Mouse (Mus musculus) ovary, postnatal 14 days (tissue): ENCODE results near the gene Prss33.

Source experiments
- DNase-seq: peaks from one replicate; pipeline ENCODE4 v3.0.0; 2022; ENCODE audit warnings: low spot score

Gene Prss33

DNA sequence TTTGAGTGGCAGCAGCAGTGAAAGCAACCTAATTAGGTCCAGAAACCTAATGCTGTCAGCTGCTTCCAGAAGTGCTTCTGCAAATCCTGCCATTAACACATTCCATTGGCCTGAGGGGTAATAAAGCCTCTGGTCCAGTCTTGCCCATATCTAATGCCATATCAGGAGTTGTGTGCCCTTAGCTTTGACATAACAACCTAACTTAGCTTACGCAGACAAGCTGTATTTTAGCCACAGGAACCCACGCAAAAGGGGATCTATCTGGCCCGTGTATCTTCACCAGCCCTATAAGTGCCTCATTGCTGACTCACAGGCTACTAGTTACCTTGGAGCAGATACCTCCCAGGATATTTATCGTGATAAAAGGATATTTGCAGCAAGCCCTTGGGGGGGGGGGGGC is 10.3 kb downstream of the Prss33 start:
- no peak for DNase-seq

- DNase-seq = no peak
Measured at GRCm38 (mm10) chr17:23823614-23824013, 12.2 kb downstream of the Prss33 start.

DNA sequence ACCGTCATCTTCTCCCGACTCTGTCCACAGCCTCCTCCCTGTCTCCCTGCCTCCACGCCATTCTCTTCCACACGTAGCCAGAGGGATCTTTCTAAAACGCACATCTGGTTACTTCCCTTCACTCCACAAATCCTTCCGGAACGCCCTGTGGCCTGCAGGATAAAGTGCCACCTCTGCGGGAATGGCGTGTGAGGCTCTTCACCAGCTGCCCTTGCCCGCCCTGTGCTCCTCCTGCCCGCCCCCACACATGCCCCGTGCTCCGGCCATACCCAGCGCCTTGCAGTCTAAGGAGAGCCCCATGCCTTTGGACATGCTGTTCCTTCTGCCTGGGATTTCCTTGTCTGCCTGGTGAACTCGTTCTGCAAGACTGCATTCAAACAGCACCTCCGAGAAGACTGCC is 12.8 kb downstream of the Prss33 start:
- no peak for DNase-seq

GRCm38 (mm10) chr17:23822094-23822493 is 13.8 kb downstream of the Prss33 start:
- DNase-seq = no peak

DNA sequence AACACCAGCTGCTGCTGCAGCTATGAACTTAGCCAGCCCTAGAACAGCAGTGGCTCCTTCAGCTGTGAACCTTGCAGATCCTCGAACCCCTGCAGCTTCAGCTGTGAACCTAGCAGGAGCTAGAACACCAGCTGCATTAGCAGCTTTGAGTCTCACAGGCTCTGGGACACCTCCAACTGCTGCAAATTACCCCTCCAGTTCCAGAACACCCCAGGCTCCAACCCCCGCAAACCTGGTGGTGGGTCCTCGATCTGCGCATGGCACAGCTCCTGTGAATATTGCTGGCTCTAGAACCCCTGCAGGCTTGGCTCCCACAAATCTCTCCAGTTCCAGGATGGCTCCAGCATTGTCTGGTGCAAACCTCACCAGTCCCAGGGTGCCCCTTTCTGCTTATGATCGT is 15.1 kb downstream of the Prss33 start:
- DNase-seq = no peak

GRCm38 (mm10) chr17:23819235-23819634 is 16.6 kb downstream of the Prss33 start:
- no peak for DNase-seq

DNA sequence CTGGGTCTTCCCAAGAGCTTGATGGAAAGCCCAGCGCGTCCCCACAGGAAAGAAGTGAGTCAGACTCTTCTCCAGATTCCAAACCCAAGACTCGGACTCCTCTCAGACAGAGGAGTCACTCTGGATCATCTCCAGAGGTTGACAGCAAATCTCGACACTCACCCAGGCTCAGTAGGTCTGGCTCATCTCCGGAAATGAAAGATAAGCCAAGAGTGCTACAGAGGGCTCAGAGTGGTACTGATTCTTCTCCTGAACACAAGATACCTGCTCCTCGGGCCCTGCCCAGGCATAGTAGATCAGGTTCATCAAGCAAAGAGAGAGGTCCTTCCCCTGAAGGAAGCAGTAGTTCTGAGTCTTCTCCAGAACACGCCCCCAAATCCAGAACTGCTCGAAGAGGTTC is 17.3 kb downstream of the Prss33 start:
- no peak for DNase-seq

DNA sequence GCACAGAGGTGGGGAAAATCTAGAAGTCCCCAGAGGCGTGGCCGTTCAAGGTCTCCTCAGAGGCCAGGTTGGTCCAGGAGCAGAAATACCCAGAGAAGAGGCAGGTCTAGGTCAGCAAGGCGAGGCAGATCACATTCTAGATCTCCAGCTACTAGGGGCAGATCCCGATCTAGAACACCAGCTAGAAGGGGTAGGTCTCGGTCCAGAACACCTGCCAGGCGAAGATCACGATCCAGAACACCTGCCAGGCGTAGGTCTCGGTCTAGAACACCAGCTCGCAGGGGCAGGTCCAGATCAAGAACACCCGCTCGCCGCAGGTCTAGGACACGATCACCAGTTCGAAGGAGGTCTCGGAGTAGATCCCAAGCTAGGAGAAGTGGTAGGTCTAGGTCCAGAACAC is 20.2 kb downstream of the Prss33 start:
- DNase-seq = no peak

- DNase-seq = no peak
Measured at GRCm38 (mm10) chr17:23807918-23808317, 27.9 kb downstream of the Prss33 start.

DNA sequence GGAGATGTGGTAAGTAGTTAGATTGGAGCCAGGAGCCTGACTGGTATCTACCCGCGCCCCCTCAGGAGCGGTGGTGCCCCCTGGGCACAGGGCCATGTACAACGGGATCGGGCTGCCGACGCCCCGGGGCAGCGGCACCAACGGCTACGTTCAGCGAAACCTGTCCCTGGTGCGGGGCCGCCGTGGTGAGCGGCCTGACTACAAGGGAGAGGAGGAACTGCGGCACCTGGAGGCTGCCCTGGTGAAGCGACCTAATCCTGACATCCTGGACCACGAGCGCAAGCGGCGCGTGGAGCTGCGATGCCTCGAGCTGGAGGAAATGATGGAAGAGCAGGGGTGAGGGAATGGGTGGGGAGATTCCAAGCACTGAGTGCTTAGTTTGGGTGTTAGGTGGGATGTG is 29.0 kb downstream of the Prss33 start:
- DNase-seq = no peak

DNA sequence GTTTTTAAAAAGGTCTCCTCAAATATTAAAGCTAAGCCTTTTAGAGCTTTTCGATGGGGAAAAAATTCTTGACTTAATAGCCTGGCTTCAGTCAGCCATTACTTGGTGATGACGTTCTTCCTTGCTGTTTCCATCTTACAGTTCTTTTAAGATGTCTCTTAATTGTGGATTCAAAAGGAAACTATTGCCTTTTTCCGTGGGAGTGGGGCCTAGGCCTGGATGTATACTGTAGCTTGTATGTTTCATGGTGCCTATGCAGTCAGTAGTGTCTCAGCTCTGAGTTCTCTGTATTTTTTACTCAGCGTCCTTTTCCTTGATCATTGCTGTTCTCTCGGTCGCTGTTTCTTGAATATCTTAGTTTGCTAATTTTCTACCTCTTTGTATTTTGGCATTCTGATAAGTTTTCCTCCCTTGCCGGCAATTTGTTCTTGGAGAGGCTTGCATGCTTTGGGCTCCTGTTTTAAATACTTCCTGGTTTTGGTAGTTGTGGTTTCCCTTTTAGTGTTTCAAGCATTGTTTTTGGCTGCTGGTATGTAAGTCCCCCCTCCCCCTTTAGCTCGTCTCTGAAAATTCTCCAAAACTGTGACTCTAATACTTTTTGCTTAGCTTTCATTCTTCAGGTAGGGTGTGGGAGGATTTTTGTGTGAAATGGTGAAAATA is 31.3 kb downstream of the Prss33 start:
- DNase-seq = no peak

DNA sequence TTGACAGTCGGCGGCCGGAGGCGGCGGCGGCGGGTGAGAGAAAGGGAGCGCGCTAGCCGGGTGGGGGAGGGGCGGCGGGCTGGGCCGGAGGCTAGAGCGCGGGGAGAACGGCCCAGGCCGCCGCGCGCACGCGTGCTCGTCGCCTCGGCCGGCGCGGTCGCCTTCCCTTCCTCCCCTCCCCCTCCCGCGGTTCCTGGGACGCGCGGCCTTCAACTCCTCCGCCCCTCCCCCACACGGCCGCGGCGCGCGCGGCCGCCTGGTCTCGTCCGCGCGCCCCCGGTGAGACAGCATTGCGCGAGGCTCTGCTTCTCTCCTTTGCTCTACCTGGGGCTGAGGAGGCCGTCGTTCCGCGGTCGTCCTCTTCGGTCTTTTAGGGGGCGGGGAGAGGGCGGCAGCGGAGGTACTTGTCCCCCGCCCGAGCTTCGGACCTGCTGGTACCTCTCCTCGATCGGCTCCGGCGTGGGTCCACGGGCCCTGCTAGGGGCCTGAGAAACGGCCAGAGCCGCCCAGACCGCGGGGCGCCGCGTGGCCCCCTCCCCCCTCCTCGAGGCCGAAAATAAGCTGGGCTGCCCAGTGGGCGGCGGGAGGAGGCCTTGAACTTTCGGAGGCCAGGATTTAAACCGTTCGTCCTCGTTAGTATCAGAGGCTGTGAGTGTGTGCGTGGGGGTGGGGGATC is 32.4 kb downstream of the Prss33 start:
- DNase-seq = peak; percentile 52

- peak; percentile 86 for DNase-seq
Measured at GRCm38 (mm10) chr17:23802746-23803365, 33.0 kb downstream of the Prss33 start.

- DNase-seq = no peak
Measured at GRCm38 (mm10) chr17:23801627-23802026, 34.2 kb downstream of the Prss33 start.

GRCm38 (mm10) chr17:23797316-23797715 is 38.5 kb downstream of the Prss33 start:
- DNase-seq = no peak

DNA sequence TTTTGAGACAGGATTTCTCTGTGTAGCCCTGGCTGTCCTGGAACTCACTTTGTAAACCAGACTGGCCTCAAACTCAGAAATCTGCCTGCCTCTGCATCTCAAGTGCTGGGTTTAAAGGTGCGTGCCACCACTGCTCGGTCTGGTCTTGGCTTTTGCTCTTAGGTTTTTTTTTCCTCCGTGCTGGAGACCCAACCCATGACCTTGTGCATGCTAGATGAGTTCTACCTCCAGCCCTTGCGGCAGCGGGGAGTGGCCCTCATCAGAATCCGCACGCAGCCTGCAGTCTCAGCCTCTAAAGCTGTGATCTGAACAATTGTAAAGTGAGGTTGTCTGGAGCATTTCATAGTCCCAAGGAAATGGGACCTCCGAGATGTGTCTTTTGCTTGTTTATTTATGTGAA is 40.5 kb downstream of the Prss33 start:
- no peak for DNase-seq

- no peak for DNase-seq
Measured at GRCm38 (mm10) chr17:23791079-23791357, 44.8 kb downstream of the Prss33 start.

DNA sequence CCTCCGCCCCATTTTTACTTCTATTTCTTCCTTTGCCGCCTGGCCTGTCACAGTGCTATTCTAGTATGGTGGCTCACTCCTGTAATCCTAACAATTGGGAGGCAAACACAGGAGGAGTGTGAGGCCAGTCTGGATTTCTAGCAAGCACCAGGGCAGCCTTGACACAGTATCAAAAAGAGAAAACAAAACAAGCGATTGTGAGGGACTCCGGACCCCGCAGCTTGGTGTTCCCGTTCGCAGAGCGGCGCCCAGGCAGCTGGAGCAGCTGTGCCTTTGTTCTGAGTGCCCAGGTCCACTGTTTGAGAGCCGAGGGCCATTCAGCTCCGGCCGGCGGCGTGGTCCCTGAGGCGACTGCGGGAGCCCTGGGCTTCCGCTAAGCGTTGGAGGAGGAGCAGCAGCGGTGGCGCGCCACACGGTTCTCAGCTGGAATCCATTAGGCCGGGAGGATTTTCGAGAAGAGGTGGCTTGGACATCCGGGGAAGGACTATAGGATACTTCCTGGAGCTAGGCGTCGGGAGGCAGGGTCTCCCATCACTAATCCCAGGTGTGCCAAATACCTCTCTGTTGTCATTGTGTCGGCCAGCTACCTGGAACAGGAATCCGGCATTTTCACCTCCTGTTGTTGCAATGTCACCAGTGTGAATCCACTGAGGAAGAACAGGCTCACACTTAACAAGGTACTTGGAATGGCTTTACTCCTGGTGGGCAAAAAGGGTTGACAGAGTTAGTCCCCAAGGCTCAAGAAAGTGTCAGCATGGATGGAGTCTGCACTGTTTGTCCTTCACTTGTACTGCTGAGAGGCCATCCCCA is 45.4 kb downstream of the Prss33 start, which contains the start of gene Srrm2:
Gene Srrm2, plus strand, starts transcription at position 264 of the 810 bp plus-strand sequence.
- peak; percentile 52 for DNase-seq

DNA sequence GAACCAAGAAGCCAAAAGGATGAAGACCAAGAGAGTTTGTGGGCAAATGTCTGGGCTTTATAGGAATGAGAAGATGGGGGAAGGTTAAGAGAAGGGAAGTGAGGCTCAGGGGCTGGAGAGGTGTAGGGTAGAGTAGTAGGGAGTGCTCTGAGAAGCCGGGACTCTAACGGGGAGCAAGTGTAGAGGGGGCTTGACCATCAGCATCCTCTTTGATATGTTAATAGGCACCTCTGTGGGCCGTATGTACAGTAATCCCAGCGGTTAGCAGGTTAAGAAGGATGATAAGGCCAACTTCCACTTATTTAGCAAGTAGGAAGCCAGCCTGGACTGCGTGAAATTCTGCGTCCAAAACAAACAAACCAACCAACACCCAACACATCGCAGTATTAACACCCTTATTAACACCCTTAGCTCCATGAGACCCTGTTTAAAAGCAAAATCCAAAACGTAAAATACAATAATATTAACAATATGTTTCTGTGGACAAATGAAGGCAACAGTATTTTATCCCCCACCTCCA is 46.0 kb downstream of the Prss33 start:
- no peak for DNase-seq

DNA sequence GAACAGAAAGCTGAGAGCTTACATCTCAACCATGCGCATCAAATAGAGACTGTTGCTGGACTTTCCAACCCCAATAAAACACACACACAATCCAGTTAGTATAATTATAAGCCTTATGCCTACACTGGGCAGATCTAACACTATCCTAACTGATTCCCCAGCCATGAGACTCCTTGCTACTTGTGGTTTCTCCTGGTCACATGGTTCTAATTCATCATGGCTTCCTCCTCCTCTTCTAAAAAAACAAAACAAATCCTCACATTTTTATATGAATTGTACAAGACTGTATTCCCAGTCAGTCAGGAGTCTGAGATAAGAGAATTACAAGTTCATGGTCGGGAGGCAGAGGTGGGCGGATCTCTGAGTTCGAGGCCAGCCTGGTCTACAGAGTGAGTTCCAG is 46.9 kb downstream of the Prss33 start:
- DNase-seq = no peak

DNA sequence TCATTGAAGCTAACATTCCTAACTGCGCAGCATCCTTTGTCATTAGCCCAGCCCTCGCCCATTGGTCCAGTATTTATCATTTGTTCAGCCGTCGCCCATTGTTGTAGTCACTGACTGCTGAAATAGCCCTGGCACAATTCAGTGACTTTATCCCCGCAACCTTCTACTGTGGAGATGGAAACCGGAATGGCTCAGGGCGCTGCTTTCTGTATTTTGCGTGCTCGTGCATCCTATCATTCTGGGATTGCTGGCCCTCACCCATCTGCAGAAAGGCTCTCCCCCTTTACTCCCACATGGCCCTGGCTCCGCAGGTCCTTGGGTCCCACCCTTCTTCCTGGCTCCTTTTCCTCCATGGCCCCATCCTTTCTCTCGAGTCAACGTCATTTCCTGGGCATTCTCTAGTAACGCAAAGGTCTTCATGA is 49.3 kb downstream of the Prss33 start:
- DNase-seq = no peak
